35 mouse cellular contexts compared by ENCODE assay signal in genomic region chr10:54089923-54090322, GRCm38 (mm10).
"Had no signal": no experiment of that assay in that cellular context is flagged by ENCODE, and none has a peak within 500 bp of the region (broad histone marks: within the 10 kb centered on the region; RNA-seq: fewer than 3 reads in every experiment).

No protein-coding gene starts in this region.

- H3K4me1 ChIP-seq: heart, embryonic 10.5 days; heart, embryonic 12.5 days; heart, embryonic 13.5 days; heart, embryonic 15.5 days; hindbrain, embryonic 10.5 days; hindbrain, embryonic 12.5 days; hindbrain, embryonic 13.5 days; hindbrain, embryonic 15.5 days; intestine, embryonic 15.5 days; kidney, embryonic 15.5 days had no signal

- H3K9me3 ChIP-seq: heart, embryonic 10.5 days; heart, embryonic 12.5 days; heart, embryonic 13.5 days; heart, embryonic 15.5 days; hindbrain, embryonic 10.5 days; hindbrain, embryonic 12.5 days; hindbrain, embryonic 13.5 days; hindbrain, embryonic 15.5 days; intestine, embryonic 15.5 days; kidney, embryonic 15.5 days had no signal

- H3K4me2 ChIP-seq: heart, embryonic 11.5 days; heart, embryonic 12.5 days; heart, embryonic 13.5 days; heart, embryonic 15.5 days; hindbrain, embryonic 12.5 days; hindbrain, embryonic 13.5 days; hindbrain, embryonic 14.5 days; hindbrain, embryonic 15.5 days; intestine, embryonic 15.5 days; kidney, embryonic 15.5 days had no signal

- H3K9ac ChIP-seq: heart, embryonic 12.5 days; heart, embryonic 13.5 days; heart, embryonic 15.5 days; hindbrain, embryonic 12.5 days; hindbrain, embryonic 13.5 days; hindbrain, embryonic 14.5 days; hindbrain, embryonic 15.5 days; intestine, embryonic 15.5 days; kidney, embryonic 15.5 days had no signal

- H3K27me3 ChIP-seq: heart, embryonic 12.5 days; heart, embryonic 13.5 days; heart, embryonic 15.5 days; hindbrain, embryonic 12.5 days; hindbrain, embryonic 13.5 days; hindbrain, embryonic 15.5 days; intestine, embryonic 15.5 days; kidney, embryonic 15.5 days had no signal

- ATAC-seq: hindbrain, embryonic 16.5 days; hindbrain, postnatal 0 days; inflammation-experienced regulatory T-cells, adult 6 months; intestine, embryonic 15.5 days; intestine, embryonic 16.5 days; intestine, postnatal 0 days had no signal

- H3K4me3 ChIP-seq: heart, embryonic 10.5 days; heart, embryonic 12.5 days; heart, embryonic 13.5 days; heart, embryonic 15.5 days; hindbrain, embryonic 10.5 days; hindbrain, embryonic 12.5 days; hindbrain, embryonic 13.5 days; hindbrain, embryonic 15.5 days; intestine, embryonic 15.5 days; kidney, embryonic 15.5 days; layer of hippocampus, adult 2 months had no signal

- H3K36me3 ChIP-seq: heart, embryonic 10.5 days; heart, embryonic 12.5 days; heart, embryonic 13.5 days; heart, embryonic 15.5 days; hindbrain, embryonic 10.5 days; hindbrain, embryonic 12.5 days; hindbrain, embryonic 13.5 days; hindbrain, embryonic 15.5 days; intestine, embryonic 15.5 days; kidney, embryonic 15.5 days had no signal

- DNase-seq: heart, postnatal 10 days; heart, postnatal 14 days; heart, postnatal 36 days; heart, postnatal 4 days; kidney, adult 11 months; kidney, adult 18-20 months; kidney, adult 2 months; kidney, adult 8-10 months; kidney, adult 9 months; kidney, postnatal 10 days; kidney, postnatal 14 days; kidney, postnatal 25 days; kidney, postnatal 36 days; kidney, postnatal 4 days; layer of hippocampus, adult 9-11 months; layer of hippocampus, postnatal 36 days had no signal

- H3K27ac ChIP-seq: heart, embryonic 10.5 days; heart, embryonic 13.5 days; heart, embryonic 15.5 days; hindbrain, embryonic 10.5 days; hindbrain, embryonic 12.5 days; hindbrain, embryonic 13.5 days; hindbrain, embryonic 14.5 days; hindbrain, embryonic 15.5 days; hindbrain, postnatal 0 days; intestine, embryonic 15.5 days; kidney, embryonic 15.5 days; kidney, postnatal 0 days; layer of hippocampus, adult 2 months had no signal
